Mouse (Mus musculus): Measurements from ENCODE around the gene A430078G23Rik. TPM values are rescaled to one million over a fixed set of nuclear protein-coding genes. Genes with fewer than 3 reads are reported as not detected.
"Not testable (repeated sequence)": the region's sequence is repeated elsewhere in the genome, so short reads cannot be mapped to it uniquely, and the experiment has no call there.

A430078G23Rik gene
- under 1 TPM in 1 of 2 experiments, not detected in 1; 0.25 TPM for total RNA-seq (2021)

GRCm38 (mm10) chr8:3353189-3353810 is at the start of gene A430078G23Rik:
Gene A430078G23Rik (plus strand): TSS chr8:3353415.
- DNase-seq, result no peak

- not testable (repeated sequence) for DNase-seq
Observed at GRCm38 (mm10) chr8:3308205-3308800, 44.9 kb upstream of the A430078G23Rik start.

GRCm38 (mm10) chr8:3309636-3310035 is 43.6 kb upstream of the A430078G23Rik start:
- no peak for DNase-seq

- no peak for DNase-seq
Observed at GRCm38 (mm10) chr8:3311482-3311881, 41.7 kb upstream of the A430078G23Rik start.

- DNase-seq, result not testable (repeated sequence)
Observed at GRCm38 (mm10) chr8:3313417-3313816, 39.8 kb upstream of the A430078G23Rik start.

- no peak for DNase-seq
Observed at GRCm38 (mm10) chr8:3313843-3314242, 39.4 kb upstream of the A430078G23Rik start.

- no peak for DNase-seq
Observed at GRCm38 (mm10) chr8:3314345-3314744, 38.9 kb upstream of the A430078G23Rik start.

- no peak for DNase-seq
Observed at GRCm38 (mm10) chr8:3316585-3316984, 36.6 kb upstream of the A430078G23Rik start.

GRCm38 (mm10) chr8:3319267-3319666 is 33.9 kb upstream of the A430078G23Rik start:
- DNase-seq, result not testable (repeated sequence)

- no peak for DNase-seq
Observed at GRCm38 (mm10) chr8:3324253-3324652, 29.0 kb upstream of the A430078G23Rik start.

- DNase-seq, result no peak
Observed at GRCm38 (mm10) chr8:3327056-3327455, 26.2 kb upstream of the A430078G23Rik start.

- no peak for DNase-seq
Observed at GRCm38 (mm10) chr8:3327538-3328245, 25.5 kb upstream of the A430078G23Rik start.

GRCm38 (mm10) chr8:3330662-3331061 is 22.6 kb upstream of the A430078G23Rik start:
- no peak for DNase-seq

GRCm38 (mm10) chr8:3331692-3332091 is 21.5 kb upstream of the A430078G23Rik start:
- DNase-seq, result no peak

- DNase-seq, result no peak
Observed at GRCm38 (mm10) chr8:3335881-3336280, 17.3 kb upstream of the A430078G23Rik start.

GRCm38 (mm10) chr8:3336658-3337524 is 16.3 kb upstream of the A430078G23Rik start:
- peak in 1 of 2 experiments; percentile 36 for DNase-seq

- not testable (repeated sequence) for DNase-seq
Observed at GRCm38 (mm10) chr8:3337525-3337824, 15.7 kb upstream of the A430078G23Rik start.

- DNase-seq, result no peak
Observed at GRCm38 (mm10) chr8:3337971-3338370, 15.2 kb upstream of the A430078G23Rik start.

GRCm38 (mm10) chr8:3340711-3341110 is 12.5 kb upstream of the A430078G23Rik start:
- not testable (repeated sequence) for DNase-seq

- DNase-seq, result no peak
Observed at GRCm38 (mm10) chr8:3345337-3345736, 7.9 kb upstream of the A430078G23Rik start.

GRCm38 (mm10) chr8:3346691-3347413 is 6.4 kb upstream of the A430078G23Rik start:
- DNase-seq, result no peak

All from layer of hippocampus, postnatal 36 days (tissue).